Mouse (Mus musculus): ENCODE measurements around the gene Dnajb13. TPM values are rescaled to one million over a fixed set of nuclear protein-coding genes. Genes with fewer than 3 reads are reported as not detected.

Dnajb13 gene
- total RNA-seq, 2 experiments from 2014 or later = 0.47 to 0.54 TPM

GRCm38 (mm10) chr7:100522222-100522621 lies 7.5 kb upstream of the Dnajb13 start:
- intact Hi-C loops (cut with DNase I) = loop anchor here (5.0 to 10.0 kb wide), 2 partner anchors 160 to 343 kb away; partner anchors contain the start of gene Relt
- DNase-seq (ENCODE audit: extremely low spot score in 1 of 2, low spot score in 2 of 2) = no peak

- DNase-seq (ENCODE audit: extremely low spot score in 1 of 2, low spot score in 2 of 2) = peak; percentile 64 to 82
- intact Hi-C loops (cut with DNase I) = loop anchor here (5.0 to 10.0 kb wide), 2 partner anchors 162 to 344 kb away; partner anchors contain the start of gene Relt
Observed at GRCm38 (mm10) chr7:100520663-100521285, 6.0 kb upstream of the Dnajb13 start.

- no peak for DNase-seq (ENCODE audit: extremely low spot score in 1 of 2, low spot score in 2 of 2)
- intact Hi-C loops (cut with DNase I) = loop anchor here (5.0 to 10.0 kb wide), 2 partner anchors 162 to 345 kb away; partner anchors contain the start of gene Relt
Observed at GRCm38 (mm10) chr7:100520204-100520603, 5.4 kb upstream of the Dnajb13 start.

GRCm38 (mm10) chr7:100511602-100512001 lies 3.2 kb downstream of the Dnajb13 start:
- DNase-seq (ENCODE audit: extremely low spot score in 1 of 2, low spot score in 2 of 2) = no peak
- intact Hi-C loops (cut with DNase I) = no loop called here

GRCm38 (mm10) chr7:100508670-100509069 lies 6.1 kb downstream of the Dnajb13 start:
- no peak for DNase-seq (ENCODE audit: extremely low spot score in 1 of 2, low spot score in 2 of 2)
- intact Hi-C loops (cut with DNase I) = no loop called here

GRCm38 (mm10) chr7:100506494-100506893 lies 8.3 kb downstream of the Dnajb13 start:
- intact Hi-C loops (cut with DNase I) = no loop called here
- DNase-seq (ENCODE audit: extremely low spot score in 1 of 2, low spot score in 2 of 2) = no peak

GRCm38 (mm10) chr7:100504740-100505487 lies 9.8 kb downstream of the Dnajb13 start:
- no peak for DNase-seq (ENCODE audit: extremely low spot score in 1 of 2, low spot score in 2 of 2)
- intact Hi-C loops (cut with DNase I) = no loop called here

GRCm38 (mm10) chr7:100503076-100503475 lies 11.7 kb downstream of the Dnajb13 start:
- DNase-seq (ENCODE audit: extremely low spot score in 1 of 2, low spot score in 2 of 2) = no peak
- intact Hi-C loops (cut with DNase I) = no loop called here

- intact Hi-C loops (cut with DNase I) = no loop called here
- DNase-seq (ENCODE audit: extremely low spot score in 1 of 2, low spot score in 2 of 2) = no peak
Observed at GRCm38 (mm10) chr7:100502374-100502922, 12.3 kb downstream of the Dnajb13 start.

GRCm38 (mm10) chr7:100501844-100502373 lies 12.9 kb downstream of the Dnajb13 start:
- no peak for DNase-seq (ENCODE audit: extremely low spot score in 1 of 2, low spot score in 2 of 2)
- intact Hi-C loops (cut with DNase I) = no loop called here

GRCm38 (mm10) chr7:100501027-100501843 lies 13.5 kb downstream of the Dnajb13 start:
- peak in 1 of 2 experiments; percentile 15 for DNase-seq (ENCODE audit: extremely low spot score in 1 of 2, low spot score in 2 of 2)
- intact Hi-C loops (cut with DNase I) = no loop called here

- DNase-seq (ENCODE audit: extremely low spot score in 1 of 2, low spot score in 2 of 2) = peak in 1 of 2 experiments; percentile 51
- intact Hi-C loops (cut with DNase I) = no loop called here
Observed at GRCm38 (mm10) chr7:100500276-100500977, 14.3 kb downstream of the Dnajb13 start.

- intact Hi-C loops (cut with DNase I) = no loop called here
- DNase-seq (ENCODE audit: extremely low spot score in 1 of 2, low spot score in 2 of 2) = no peak
Observed at GRCm38 (mm10) chr7:100499465-100499864, 15.3 kb downstream of the Dnajb13 start.

- DNase-seq (ENCODE audit: extremely low spot score in 1 of 2, low spot score in 2 of 2) = no peak
- intact Hi-C loops (cut with DNase I) = no loop called here
Observed at GRCm38 (mm10) chr7:100497982-100498381, 16.8 kb downstream of the Dnajb13 start.

- intact Hi-C loops (cut with DNase I) = no loop called here
- no peak for DNase-seq (ENCODE audit: extremely low spot score in 1 of 2, low spot score in 2 of 2)
Observed at GRCm38 (mm10) chr7:100497402-100497801, 17.4 kb downstream of the Dnajb13 start.

GRCm38 (mm10) chr7:100496791-100497190 lies 18.0 kb downstream of the Dnajb13 start:
- intact Hi-C loops (cut with DNase I) = no loop called here
- no peak for DNase-seq (ENCODE audit: extremely low spot score in 1 of 2, low spot score in 2 of 2)

GRCm38 (mm10) chr7:100496371-100496770 lies 18.4 kb downstream of the Dnajb13 start:
- intact Hi-C loops (cut with DNase I) = no loop called here
- DNase-seq (ENCODE audit: extremely low spot score in 1 of 2, low spot score in 2 of 2) = no peak

- intact Hi-C loops (cut with DNase I) = no loop called here
- peak; percentile 75 to 85 for DNase-seq (ENCODE audit: extremely low spot score in 1 of 2, low spot score in 2 of 2)
Observed at GRCm38 (mm10) chr7:100495581-100496251, 19.0 kb downstream of the Dnajb13 start.

All from left cerebral cortex, postnatal 10 days (tissue).